Mouse (Mus musculus) liver, postnatal 0 days (tissue): ENCODE data around the gene Rasal2.

ENCODE experiments used
- CTCF ChIP-seq: sonication (generic); IDR thresholded peaks from 2 replicates; pipeline ENCODE4 v1.5.1; 2016; ENCODE audit warnings: antibody characterized with exemption, low read depth
- EP300 ChIP-seq: IDR thresholded peaks from 2 replicates; pipeline ENCODE4 v1.6.1; 2016; ENCODE audit warnings: antibody characterized with exemption, low read depth, mild to moderate bottlenecking

DNA sequence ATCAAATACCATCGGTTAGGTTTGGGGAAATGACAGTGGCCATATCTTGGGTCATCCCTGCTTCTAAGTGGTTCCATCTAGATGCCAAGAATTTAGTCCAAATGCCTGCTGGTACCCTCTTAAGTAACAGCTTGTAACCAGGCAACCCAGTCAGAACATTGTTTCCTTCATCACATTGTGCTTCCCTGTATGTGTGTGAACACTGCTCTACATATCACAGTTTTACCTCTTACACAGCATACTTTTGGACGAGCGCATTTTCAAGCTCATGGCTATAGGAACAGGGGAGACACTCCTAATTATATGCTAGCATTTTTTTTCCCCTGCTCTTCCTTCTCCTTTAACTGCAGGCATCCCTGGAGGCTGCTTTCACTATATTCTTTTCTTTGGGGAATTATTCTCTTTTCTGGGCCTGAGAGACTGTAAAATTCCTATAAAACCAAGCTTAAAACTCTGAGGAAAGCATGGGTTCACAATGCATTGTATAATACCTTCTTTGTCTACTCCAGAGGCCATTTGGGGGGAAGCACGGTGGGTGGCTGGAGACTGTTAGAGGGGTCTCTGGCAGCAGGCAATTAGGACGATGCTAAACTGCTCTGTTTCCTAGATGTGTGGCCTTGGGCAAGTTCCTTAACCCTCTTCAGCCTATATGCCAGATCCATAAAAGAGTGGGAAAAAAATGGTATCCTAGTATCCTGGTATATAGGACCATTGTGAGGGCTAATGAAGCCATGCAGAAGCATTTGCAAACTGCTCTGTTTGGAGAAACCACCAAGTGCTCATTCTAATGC is 40.6 kb upstream of the Rasal2 start:
- TF ChIP-seq CTCF (no peak), EP300 (no peak)
